Mouse (Mus musculus) erythroid progenitor cell, adult 5-6 weeks (primary cell): ENCODE data around the gene Psmd7. TPM values are rescaled to one million over a fixed set of nuclear protein-coding genes. Genes with fewer than 3 reads are reported as not detected.
"Not testable (repeated sequence)": the region's sequence is repeated elsewhere in the genome, so short reads cannot be mapped to it uniquely, and the experiment has no call there.

Source experiments
- ATAC-seq: replicated peaks from 2 replicates; pipeline ENCODE4 v1.8.0; 2016; ENCODE audit warnings: moderate number of reproducible peaks, mild to moderate bottlenecking, moderate TSS enrichment, inconsistent platforms; ENCODE audit not compliant: poor library complexity, low FRiP score, severe bottlenecking
- total RNA-seq, 2 experiments: library from RNA; stranded (forward) in 1 of 2; stranded (reverse) in 1 of 2; fragments of 150-400 nt in 1 of 2; fragments of 186-747, 209-891 nt in 1 of 2; gene quantifications; 2 replicates each; pipeline versions ENCODE4 v1.2.3 to v1.2.4; 2015 to 2017; ENCODE audit warnings: low replicate concordance in 2 of 2

The Psmd7 gene
- 82.2 and 88.3 TPM in 2 replicates for total RNA-seq (2015; ENCODE audit: low replicate concordance)
- total RNA-seq (2017; ENCODE audit: low replicate concordance), result 36.8 and 56.7 TPM in 2 replicates

DNA sequence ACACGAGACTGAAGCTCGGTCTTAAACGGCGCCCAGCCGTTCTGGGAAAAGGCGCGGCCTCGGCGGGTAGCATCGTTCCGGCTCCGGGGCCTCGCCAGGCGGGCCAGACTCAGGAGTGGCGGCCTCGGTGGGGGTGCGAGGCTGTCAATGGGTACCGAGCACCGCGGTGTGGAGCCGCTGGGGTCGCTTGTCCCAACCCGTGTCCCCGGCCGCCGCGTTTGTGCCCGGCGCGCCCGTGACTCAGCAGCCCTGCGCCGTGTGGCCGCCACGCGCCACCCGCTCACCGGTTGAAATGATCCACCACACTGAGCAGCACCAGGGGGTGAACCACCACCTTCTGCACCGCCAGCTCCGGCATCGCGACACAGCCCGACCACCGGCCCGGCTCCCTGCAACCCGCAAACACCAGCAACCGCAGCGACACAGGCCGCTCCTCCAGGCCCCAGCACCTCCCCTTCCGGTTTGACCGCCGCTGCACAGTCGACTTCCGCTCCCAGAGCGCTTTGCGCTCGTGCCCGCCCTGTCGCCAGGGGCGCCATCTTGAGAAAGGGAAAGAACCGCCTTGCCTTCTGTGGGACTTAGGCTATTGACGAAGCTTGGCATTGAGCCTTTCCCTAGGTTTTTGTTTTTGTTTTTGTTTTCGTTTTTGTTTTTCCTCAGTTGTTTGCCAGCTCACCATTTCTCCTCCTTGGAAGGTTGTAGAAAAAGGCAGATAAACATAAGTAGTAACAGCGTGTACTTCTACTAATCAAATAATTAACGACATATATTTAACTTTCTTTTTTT, at the start of gene Psmd7:
Psmd7 (minus strand) TSS at position 470 of the 786 bp plus-strand sequence.
- peak; percentile 100 for ATAC-seq

DNA sequence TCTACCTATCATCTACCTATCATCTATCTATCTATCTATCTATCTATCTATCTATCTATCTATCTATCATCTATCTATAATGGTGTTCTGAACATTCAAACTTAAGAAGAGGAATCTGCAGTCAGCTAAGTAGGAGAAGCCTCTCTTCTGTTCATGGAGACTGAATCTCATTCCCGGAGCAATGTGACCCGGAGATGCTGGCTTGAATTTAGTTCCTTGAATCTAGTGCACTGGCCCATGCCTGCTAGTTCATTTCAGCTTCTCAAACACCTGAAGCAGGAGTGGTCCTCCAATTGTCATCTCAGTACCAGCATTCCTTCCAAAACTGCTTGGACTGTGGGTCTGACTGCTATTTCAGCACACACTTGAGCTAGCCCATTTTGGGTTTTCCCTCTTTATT, 45.5 kb upstream of the Psmd7 start:
- no peak for ATAC-seq

DNA sequence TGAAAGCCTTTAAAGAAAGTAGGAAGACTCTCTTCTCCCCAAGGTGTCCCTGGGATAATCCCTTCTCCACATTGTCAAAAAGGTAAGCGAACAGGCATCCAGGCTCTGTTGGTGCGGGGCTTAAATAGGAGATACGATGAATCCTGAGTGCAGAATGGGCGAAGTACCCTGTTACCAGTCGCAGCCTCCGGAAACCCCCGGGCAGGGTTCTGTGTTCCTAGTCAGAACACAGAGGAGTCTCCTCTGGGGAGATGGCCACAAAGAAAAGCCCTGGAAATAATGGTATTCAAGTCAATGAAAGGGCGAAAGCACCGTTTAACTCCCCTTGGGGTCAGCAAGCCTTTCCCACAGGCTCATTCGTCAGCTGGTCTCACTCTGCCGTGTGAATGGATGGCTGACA, 41.4 kb upstream of the Psmd7 start:
- ATAC-seq, result no peak

DNA sequence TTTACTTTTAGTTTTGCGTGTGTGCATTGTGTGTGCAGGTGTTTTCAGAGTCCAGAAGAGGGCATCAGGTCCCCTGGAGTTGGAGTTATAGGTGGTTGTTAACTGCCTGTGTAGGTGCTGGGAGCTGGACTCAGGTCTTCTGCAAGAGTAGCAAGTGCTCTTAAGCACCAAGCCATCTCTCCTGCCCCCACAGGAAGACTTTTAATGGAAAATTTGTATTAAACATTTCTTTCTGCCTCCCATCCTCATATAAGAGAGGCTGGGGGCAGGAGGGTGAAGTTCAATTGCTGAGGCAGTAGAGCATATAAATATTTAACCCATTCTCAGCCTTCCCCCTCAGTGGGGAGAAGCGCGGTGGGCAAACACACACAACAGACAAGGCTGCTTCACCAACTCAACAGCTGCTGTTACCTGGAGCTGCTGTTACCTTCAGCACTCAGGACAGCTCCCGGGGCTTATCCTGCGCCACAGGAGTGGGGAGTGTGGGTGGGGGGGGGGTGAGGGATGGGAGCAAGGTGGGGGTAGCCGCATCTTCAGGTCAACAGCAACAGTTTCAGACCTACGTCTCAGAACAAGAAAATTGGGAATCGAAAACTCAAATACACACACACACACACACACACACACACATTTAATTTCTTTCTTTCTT, 40.4 kb upstream of the Psmd7 start:
- ATAC-seq, result no peak

GRCm38 (mm10) chr8:107627881-107628280, 39.6 kb upstream of the Psmd7 start:
- ATAC-seq, result no peak

GRCm38 (mm10) chr8:107624301-107624700, 36.0 kb upstream of the Psmd7 start:
- not testable (repeated sequence) for ATAC-seq

- ATAC-seq, result no peak
These were observed 33.8 kb upstream of the Psmd7 start for GRCm38 (mm10) chr8:107621930-107622623.

- no peak for ATAC-seq
These were observed 32.9 kb upstream of the Psmd7 start for GRCm38 (mm10) chr8:107621136-107621535.

GRCm38 (mm10) chr8:107618499-107618898, 30.2 kb upstream of the Psmd7 start:
- no peak for ATAC-seq

DNA sequence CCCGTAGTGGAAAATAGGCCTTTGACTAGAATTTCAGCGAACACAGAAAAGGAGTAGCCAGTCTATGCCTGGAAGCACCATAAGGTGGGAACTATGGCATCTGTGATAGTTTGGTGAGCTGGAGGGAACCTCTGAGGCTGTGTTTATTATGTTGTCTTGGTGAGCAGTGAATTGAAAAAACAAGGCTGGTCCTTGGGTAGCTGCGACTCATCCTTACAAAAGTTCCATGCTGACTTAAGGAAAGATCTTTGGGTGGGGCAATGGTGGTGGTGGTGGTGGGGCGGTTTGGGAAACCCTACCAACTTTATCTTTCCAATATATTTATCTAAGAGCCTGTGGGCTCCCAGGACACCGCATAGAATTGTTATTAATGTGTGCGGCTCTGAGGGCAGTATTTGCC, 25.1 kb upstream of the Psmd7 start:
- no peak for ATAC-seq

GRCm38 (mm10) chr8:107610845-107611244, 22.6 kb upstream of the Psmd7 start:
- no peak for ATAC-seq

- ATAC-seq, result no peak
These were observed 20.5 kb upstream of the Psmd7 start for GRCm38 (mm10) chr8:107608751-107609150.

- no peak for ATAC-seq
These were observed 14.8 kb upstream of the Psmd7 start for GRCm38 (mm10) chr8:107603026-107603425.

GRCm38 (mm10) chr8:107599691-107600090, 11.4 kb upstream of the Psmd7 start:
- no peak for ATAC-seq

- ATAC-seq, result no peak
These were observed 9.5 kb upstream of the Psmd7 start for GRCm38 (mm10) chr8:107597731-107598130.

DNA sequence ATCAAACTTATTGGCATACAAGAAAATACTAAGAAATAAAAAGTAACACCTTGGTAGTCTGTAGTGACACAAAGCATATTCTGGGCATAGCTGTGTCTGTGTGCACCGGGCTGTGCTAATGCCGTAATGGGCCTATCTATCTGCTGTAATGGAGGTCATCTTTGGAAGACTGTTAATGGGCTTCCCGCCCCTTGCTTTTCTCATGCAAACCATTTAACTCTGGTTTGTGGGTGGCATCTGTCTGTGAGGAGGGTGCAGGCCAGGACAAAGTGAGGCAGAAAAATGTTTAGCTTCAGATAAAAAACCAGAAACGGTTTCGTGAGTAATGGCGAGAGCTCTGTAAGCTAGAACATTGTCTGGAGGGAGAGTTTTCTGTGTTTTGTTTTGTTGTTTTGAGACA, 6.6 kb upstream of the Psmd7 start:
- no peak for ATAC-seq

DNA sequence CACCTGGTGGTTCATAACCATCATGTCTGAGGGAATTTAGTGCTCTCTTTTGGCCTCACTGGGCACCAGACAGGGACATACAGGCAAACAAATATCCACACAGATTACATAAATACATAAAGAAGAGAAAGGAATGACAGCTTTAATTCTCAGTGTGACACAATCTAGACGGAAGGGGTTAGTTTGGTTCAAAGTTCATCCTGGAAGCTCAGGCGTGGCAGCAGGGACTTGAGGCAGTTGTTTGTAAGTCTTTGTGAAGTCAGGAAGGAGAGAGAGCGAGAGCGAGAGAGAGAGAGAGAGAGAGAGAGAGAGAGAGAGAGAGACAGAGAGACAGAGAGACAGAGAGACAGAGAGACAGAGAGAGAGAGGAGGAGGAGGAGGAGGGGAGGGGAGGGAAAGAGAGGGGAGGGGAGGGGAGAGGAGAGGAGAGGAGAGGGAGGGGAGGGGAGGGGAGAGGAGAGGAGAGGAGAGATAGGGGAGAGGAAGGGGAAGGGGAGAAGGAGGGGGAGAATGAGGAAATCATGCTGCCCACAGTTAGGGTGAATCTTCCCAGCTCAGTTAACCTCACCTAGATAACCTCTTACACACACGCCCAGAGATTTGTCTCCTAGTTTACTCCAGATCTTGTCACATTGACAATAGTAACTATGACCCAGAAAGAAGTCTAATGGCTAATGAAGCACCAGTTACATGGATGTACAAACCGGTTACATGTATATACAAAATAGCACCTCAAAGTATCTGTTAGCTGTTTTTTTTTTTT, 5.9 kb upstream of the Psmd7 start:
- no peak for ATAC-seq

DNA sequence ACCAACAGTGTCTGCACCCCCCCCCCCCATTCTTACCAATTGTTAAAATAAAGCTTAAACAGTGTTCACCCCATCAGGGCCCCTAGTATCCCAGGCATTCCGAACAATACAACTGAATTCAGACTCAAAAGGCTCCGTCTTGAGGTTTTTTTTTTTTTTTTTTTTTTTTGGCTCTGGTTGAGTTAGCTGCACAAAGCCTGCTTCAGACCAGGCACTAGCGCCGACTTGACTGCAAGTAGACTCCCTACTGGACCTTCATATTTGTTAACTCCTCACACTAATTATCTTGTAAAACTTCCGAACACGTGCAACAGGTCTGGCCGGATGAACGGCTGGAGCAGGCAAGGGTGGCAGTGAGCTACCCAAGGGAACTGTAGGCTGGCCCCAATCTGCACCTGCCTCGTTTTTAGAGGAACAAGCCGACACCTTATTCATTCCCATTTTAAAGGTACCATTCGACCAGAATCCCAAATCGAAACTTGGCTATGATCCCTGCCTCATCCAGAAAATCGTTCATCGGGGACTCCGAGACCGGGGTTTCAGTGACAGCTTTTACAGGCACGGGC, 752 bp downstream of the Psmd7 start:
- peak; percentile 58; the same call in 1 of the 2 replicates for ATAC-seq

DNA sequence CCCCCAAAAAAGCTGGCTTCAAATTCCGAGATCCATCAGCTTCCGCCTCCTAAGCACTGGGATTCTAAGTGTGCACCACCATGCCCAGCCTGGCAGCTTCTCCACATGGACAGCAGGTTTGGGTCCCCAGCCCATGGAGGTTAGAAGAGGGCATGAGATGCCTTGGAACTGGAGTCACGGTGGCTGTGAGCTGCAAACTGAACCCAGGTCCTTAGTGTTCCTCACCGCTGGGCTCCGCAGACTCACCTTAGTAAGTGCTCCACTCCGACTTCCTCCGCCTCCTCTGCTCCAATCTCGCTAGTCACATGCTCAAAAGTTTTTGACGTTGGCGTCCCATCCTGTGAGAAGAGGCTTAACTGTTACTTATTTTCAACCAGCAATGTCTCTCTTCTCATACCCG, 6.1 kb downstream of the Psmd7 start:
- no peak for ATAC-seq

DNA sequence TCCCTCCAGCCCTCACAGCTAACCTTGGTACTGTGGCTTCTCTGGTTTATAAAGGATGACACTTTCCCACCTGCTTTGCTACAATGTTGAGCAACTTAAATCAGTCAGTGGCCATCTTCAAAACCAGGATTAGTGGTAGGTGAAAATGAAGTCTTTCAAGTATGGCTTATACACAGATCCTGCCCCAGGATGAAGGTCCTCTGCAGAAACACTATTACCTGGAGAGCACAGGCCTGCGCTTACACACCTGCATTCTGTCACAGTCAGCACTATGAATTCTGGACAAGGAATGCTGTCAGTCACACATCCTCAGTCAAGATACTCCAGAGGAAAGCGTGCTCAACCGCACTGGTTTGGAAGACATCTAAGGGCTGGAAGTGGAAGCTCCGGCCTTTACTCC, 6.7 kb downstream of the Psmd7 start:
- no peak for ATAC-seq
